Mouse (Mus musculus): Measurements from ENCODE around the gene Ptpra.

Gene Ptpra

DNA sequence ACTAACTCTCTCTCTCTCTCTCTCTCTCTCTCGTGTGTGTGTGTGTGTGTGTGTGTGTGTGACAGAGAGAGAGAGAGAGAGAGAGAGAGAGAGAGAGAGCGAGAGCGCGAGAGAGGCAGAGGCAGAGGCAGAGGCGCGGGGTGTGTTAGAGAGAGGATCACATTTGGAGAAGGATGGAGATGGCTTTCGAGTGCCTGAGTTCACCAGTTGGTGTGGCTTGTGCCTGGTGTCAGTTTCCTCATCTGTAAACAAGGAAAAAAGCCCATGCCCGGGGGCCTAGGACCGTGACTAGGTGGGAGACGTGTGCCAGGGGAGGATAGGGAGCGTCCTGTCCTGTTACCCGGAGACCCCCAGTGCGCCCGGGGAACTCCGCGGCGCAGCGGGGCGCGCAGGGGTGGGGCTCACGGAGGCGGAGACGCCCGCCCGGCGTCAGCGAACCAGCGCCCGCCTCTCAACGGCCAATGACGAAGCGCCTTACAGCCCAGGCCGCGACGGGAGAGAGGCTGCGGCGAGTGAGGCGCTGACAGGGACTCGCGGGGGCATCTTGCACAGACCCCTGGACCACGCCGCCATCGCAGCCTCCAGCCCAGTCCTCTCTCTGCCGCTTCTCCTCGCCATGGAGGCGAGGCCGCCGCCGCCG is at the start of gene Ptpra:
TSS of gene Ptpra (plus strand) at position 485 of the 640 bp plus-strand sequence.
- peak; percentile 79 to 92 for DNase-seq (ENCODE audit: low spot score in 2 of 2)

DNA sequence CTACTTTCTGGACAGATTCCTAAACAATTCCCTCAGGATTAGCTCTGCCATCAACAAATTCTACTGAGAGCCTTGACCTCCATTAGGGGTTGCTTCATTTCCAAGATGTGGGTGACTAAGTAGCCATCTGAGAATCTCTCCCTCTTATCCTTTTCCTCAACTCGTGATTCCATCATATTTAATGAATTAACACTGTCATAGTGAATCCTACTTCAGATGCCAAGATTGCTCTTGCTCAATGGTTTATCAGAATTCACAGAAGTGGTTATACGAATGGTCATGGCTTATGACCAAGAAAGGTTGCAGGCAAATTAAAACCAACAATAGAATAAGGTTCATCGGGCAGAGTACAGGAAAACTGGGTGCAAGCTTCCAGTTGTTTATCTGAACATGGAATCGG is 48.2 kb upstream of the Ptpra start:
- no peak for DNase-seq (ENCODE audit: low spot score in 2 of 2)

DNA sequence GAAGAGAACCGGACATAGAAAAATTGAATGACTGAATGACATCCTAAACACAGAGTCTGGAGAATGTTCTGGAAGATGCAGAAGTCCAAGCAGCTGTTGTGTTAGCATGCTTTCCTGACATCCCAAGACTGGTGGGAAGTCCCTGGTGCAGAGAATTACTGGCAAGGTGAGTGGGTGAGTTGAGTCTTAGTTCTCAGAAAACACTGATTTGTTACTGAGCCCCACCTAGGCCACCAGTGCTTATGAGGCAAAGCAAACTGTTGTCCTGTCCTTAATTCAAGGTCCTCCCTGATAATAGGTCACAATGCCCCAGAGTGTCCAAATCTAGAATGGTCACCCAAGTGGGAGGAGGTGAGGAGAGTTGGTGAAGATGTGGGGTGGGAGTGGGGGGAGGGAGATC is 45.1 kb upstream of the Ptpra start, which contains the start of the genes Gm28372 and 1700020A23Rik:
TSS of gene Gm28372 (plus strand) at position 301 of the 400 bp plus-strand sequence.
TSS of gene 1700020A23Rik (plus strand) at position 321 of the 400 bp plus-strand sequence.
- no peak for DNase-seq (ENCODE audit: low spot score in 2 of 2)

DNA sequence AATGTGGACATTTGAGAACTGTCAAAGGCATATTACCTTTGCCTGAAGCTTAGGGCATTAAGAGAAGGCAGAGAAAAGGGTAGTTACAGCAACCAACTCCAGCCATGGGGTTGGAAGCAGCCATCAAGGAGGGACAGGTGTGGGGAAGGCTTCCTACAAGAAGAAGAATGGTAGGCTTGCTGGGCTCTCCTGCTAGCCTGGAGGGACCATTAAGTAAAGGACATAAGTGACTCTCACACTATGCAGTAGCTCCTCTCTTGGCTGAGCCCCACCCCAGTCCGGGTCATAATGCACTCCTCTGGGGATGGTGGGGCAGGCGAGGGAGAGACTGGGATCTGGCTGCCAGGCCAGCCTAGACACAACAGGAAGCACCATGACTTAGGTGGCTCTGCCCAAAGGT is 43.9 kb upstream of the Ptpra start, which contains the start of gene Tmem239:
TSS of gene Tmem239 (plus strand) at position 301 of the 400 bp plus-strand sequence.
- DNase-seq (ENCODE audit: low spot score in 2 of 2): no peak

DNA sequence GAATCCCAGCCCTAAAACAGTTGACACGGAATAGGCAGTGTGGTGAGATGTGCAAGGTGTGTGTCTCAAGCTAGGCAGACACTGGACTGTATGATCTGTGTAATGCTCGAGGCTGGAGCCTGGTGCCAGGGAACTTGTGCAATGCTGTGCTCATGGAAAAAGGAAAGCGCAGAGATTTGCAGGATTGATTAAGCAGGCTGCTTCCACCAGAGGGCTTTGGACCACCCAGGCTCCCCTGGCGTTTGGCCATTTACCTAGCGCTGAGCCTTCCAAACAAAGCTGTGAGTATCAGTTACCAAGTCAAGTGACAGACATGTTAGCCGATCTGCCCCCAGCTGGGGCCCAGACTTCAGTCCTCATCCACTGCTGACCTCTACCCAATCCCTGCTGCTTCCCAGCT is 41.9 kb upstream of the Ptpra start:
- DNase-seq (ENCODE audit: low spot score in 2 of 2): no peak

DNA sequence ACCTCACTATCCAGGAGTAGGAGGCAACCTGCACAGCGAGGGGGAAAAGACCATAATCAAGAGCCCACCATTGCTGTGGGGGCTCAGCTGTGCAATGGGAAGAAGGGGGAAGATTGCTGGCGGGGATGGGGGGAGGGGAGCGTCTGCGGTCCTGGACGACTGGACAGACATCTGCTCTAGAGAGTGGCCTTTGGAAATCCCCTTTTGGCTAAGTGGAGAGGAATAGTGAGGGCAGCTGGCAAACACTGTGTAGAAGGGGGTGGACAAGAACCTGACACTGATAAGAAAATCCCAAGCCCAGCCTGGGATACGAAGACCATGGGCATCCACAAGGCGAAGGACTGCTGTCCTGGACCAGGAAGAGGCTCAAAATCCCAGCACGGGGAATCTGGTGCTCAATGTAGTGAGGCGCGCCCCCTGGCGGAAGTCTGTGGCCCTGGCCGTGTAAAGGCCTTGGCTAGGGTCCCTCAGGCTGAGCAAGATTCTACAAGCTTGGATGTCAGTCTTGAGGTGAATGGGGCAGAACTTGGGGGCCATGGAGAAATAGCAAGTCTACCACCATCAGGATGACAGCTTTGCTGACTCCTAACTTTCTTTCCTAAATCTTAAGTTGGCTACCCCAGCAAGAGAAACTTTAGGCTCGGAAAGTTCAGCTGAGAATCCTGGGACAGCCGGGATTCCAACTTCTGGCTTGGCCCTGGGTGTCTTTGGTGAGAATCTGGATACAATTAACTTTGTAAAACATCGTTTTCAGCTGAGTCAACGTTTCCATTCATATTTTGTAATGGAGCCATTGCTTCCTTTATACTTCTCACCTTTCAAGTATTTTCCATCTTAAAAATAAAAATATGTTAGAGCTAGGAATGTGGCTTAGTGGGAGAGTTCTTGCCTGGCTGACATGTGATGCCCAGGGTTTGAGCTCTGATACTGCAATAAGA is 38.3 kb upstream of the Ptpra start:
- DNase-seq (ENCODE audit: low spot score in 2 of 2): peak in 1 of 2 experiments; percentile 69

DNA sequence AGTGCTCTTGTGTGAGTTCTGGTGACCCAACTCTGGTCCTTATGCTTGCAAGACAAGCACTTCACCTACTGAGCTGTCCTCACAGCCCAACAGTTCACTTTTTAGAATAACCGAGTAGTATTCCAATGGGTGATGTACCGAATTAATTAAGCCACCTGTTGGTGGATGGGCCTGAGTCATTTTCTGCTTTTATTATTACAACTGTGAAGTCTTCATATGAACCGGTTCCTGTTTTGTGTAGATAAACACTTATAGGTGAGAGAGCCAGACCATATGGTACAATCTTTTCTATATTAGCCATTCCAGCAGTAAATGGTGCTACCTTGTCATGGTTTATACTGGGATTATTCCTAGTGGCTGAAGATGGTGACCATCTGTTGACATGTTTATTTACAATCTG is 37.3 kb upstream of the Ptpra start:
- DNase-seq (ENCODE audit: low spot score in 2 of 2): no peak

DNA sequence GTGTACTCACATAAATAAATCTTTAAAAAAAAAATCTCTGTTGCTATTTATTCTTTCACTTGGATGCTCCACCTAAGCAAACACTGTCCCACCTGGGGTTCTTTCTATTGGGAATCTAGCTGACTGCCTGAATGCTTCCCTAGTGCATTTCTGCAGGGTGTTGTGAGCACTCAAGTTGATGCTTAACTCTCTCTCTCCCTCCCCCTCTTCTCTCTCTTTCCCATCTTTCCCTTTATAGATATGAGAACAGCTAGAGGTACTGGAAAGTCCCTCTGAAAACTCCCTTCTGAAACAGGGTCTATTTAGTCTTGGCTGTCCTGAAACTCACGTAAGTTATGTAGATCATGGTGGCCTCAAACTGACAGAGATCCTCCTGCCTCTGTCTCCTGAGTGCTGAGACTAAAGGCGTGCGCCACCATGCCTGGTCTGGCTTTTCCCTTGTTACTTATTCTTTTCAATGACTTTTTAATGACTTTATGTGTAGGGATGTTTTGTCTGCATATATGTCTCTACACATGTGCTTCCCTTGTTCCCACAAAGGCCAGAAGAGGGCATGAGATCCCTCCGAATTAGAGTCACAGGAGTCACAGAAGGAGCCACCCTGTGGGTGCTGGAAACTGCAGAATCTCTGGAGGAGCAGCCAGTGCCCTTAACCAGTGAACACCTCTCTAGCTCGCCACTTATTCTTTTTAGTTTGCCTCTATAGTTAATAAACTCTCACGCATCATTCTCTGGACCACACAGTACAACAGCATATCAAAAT is 35.8 kb upstream of the Ptpra start:
- no peak for DNase-seq (ENCODE audit: low spot score in 2 of 2)

DNA sequence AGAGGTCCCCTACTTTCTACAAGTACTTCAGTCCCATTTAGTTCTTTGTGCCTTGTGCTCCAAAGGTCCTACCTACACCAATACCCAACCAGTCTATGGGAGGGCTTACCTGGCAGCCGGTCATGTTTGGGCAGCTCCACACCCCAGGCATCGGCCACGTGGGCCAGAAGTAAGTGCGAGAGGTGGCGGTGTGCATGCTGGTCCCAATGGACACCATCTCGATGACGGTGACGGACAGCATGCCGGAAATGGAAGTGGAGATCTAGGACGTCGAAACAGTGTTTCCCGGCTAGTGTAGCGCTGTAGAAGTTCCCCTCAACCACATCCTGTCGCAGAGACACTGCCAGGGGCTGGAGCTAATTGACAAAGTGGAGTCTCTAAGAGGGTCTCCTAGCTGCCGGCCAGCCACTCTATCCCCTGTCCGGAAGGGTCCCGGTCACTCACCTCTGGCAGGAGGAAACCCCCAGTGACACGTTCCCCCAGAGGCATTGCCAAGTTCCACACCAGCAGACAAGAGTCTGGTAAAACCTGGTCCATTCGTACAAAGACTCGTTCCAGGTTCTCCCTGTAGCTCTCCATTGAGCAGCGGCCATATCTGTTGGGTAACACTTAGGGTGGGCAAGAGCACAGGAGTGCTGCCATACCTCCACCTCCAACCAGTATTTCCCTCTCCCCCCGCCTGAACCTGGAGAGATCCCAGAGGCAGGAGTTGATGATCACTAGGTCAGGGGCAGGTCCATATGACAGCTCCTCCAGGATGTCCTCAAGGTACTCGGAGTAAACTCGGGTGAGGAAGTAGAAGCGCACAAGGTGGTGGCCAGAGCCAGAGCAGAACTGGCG is 28.1 kb upstream of the Ptpra start:
- DNase-seq (ENCODE audit: low spot score in 2 of 2): no peak

DNA sequence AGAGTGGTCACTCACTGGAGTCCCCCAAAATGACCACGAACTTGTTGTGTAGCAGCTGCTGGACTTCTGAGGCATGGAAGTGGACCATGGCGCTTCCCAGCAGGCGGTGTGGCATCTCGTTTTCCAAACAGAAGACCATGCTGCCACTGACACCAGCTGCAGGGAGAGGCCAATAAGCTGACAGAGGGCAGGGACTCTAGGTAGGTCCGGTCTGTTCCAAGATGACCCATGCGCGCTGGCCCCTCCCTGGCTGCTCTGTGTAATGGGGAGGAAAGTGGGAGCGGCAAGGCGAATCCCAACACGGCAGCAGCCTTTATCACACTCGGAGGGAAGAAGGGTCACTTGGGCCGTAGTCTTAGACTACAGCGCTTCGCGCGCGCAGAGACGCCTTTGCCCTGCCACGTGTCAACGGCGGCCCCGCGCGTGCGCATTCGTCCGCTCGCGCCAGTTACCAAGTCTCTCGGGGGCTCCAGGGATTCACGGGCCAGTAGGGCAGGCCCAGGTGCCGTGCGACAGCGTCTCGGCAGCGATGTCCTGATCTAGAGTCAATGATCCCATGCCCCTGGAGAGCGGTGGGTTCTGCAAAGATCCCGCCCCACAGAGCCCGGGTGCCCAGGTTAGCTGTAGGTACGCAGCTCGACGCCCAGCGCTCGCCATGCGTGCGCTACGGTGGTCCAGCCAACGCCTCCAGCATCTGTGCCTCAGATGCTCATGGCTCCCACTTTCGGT is 26.5 kb upstream of the Ptpra start:
- DNase-seq (ENCODE audit: low spot score in 2 of 2): peak; percentile 62 to 79

DNA sequence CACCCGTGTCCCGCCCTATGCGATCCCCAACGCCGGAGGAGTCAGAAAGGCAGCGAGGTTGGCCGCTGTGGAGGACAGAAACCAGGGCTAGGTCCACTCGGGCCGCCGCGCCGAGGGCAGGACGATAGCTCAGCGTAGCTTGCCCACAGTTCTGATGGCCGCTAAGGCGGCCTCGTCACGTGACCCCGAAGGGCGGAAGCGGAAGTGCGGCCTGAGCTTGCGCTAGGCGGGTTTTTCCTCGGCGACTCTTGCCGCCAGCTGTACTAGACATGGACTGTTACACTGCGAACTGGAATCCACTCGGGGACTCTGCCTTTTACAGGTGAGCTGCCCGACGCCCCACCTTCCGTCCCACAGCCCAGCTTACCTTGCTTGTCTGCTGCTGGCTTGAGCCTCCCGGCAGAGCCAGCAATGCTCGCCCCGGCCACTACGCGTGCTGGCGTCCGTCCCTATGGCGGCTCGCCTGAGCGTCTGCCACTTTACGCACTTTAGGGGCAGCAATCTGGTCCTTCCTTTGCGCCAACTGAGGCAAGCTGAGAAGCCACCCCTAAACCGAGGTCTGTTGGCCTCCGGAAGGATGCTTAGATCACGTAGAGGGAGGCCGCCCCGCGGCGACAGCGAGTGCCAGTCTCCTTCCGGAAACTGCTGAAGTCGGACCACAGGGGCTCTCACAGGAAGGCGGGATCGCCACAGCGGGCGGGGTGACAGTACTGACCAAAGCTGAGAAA is 25.8 kb upstream of the Ptpra start, which contains the start of the genes Vps16 and Pced1a:
TSS of gene Vps16 (plus strand) at position 214 of the 728 bp plus-strand sequence.
TSS of gene Pced1a (minus strand) at position 576 of the 728 bp plus-strand sequence.
- DNase-seq (ENCODE audit: low spot score in 2 of 2): peak; percentile 86 to 92

DNA sequence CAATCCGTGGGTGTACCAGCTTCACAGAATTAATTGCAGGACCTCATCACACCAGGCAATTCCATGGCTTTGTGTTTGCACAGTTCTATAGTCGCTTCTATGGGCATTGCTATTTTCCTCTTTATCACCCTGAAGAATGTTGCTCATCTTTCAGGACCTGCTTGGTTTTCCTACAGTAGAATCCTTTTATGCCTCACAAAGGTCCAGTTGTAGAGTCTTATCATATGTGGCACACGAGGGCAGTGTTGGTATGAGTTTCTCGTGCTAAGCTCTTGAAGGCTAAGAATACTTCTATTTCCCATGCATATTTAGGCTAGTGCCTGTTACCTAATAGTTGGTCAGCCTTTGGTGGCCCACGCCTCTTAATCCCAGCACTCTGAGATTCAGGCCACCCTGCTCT is 25.0 kb upstream of the Ptpra start:
- DNase-seq (ENCODE audit: low spot score in 2 of 2): no peak

DNA sequence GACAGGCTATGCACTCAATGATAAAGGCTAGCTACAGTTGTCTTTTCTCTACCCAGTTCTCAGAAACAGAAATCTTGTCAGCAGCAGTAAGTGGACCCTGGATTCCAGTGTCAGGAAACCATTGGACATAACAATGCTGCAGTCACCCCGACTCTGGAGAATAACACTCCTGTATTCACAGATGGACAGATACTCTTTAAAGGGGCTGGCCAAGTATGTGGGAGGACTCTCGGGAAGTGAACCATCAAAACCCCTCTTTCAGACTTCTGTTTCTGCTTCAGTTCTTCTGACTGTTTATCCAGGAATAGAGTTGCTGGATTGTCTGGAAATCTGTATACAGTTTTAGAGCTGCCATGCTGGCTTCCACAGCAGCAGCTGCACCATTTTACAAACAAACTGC is 20.2 kb upstream of the Ptpra start:
- no peak for DNase-seq (ENCODE audit: low spot score in 2 of 2)

DNA sequence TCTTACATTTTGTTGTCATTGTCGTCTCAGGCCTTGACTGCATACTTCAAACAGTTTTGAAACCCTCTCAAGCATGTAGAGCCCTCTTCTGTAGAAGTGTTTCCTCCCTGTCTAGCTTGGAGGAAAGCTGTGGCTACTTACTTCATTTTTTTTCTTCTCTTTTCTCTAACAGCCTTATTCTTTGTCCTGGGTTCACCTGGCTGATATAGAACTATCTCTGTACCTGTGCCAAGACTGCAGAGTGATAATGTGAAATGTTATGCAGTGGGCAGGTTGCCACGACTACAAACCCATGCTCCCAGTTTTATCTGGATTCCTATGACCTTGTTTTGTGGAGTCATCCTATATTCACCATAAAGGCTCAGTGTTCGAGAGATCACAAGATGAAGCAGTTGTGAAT is 19.6 kb upstream of the Ptpra start:
- no peak for DNase-seq (ENCODE audit: low spot score in 2 of 2)

DNA sequence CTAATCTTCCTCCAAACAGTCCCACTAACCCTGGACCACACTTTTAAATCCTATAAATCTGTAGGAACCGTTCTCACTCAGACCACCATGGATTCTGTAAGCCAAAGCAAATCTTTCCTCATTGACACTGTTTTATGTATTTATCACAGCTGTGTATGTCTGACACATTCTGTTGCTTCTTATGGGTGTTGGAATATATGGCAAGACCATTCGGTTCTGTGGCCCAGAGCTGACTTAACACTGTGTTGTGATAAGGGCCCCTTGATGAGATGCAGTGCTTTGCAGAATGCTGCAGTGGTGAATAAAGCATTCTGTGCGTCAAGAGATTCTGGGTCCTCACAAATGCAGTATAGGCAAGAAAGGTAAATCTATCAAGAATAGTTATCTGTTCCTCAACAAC is 17.9 kb upstream of the Ptpra start:
- DNase-seq (ENCODE audit: low spot score in 2 of 2): no peak

DNA sequence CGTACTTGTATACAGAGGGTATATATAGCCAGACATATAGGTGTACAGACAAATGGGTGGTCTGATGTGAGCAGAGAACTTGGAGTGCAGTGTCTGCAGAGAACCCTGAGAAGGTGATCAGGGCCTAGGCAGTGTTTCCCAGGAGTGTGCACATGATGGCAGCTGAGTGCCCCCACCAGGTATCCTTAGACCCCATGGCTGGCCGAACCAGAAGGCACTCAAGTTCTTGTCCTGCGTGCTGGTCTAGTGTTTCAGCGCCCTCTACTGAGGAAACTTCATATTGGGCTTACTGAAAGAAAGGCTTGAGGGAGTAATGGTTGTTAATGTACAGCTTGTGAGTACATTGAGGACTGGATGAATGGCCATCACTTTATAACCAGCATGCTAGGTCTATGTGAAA is 16.9 kb upstream of the Ptpra start:
- no peak for DNase-seq (ENCODE audit: low spot score in 2 of 2)

DNA sequence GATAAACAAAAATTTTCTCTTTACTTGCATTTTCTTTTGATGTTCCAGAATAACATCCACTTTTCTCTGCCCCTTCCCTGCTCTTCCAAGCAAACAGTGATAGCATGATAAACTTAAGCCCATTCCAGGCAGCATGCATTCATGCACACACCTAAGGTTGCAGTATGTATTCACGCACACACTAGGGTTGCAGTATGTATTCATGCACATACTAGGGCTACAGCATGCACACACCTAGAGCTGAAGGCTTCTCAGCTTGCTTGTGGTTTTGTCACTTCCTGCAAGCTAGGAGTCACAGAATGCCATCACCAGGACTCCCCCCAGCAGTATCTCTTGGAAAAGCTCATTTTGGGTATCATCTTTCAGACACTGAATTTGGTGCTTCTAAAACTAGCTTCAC is 13.3 kb upstream of the Ptpra start:
- DNase-seq (ENCODE audit: low spot score in 2 of 2): no peak

DNA sequence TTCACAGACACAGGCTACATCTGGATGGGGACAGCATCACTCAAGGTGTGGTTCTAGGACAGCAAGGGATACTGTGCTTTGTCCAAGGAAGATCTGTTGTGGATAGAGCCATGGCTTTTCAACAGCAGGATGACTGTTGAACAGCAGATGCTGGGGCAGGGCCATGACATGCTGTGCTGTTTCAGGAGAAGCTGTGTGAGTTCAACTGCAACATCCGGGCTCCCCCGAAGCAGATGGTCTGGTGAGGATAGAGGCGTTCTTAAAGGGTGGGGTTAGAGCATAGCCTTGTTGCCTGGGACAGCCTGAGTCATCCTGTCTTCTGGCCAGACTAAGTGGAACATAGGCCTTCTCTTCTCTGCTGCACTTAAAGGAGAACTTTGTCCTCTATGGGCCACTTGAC is 11.2 kb upstream of the Ptpra start:
- no peak for DNase-seq (ENCODE audit: low spot score in 2 of 2)

DNA sequence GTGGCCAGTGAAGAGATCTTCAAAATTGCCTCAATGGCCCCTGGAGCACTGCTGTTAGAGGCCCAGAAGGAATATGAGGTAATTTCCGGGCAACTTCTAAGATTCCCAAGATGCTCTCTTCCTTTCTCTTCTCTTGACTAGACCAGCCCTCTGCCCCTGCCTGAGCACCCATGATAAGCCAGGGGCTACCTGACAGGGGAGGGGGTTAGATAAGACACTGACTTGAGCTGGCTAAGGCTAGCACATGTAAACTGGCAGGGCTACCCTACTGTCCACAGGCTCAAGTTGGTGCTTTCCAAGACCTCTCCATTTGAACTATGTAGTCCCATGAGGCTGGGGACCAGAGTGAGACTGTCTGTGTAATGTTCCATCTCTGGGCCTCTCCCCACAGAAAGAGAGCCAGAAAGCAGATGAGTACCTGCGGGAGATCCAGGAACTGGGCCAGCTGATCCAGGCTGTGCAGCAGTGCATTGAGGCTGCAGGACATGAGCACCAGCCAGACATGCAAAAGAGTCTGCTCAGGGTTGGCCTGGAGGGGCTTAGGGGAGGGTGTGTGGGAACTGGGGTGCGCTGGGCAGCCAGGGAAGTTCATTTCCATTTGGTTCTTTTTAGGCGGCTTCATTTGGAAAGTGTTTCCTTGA is 10.1 kb upstream of the Ptpra start:
- DNase-seq (ENCODE audit: low spot score in 2 of 2): no peak

Measured in frontal cortex, postnatal 10 days (tissue).